Mouse (Mus musculus) thymus, adult 2 months (tissue): Measurements from ENCODE around the gene Ankrd55. TPM values are rescaled to one million over a fixed set of nuclear protein-coding genes. Genes with fewer than 3 reads are reported as not detected.
A peak's percentile ranks its signal among the peaks of the same experiment; 100 is the strongest.

Source experiments
- DNase-seq: peaks from one replicate; pipeline ENCODE4 v3.0.0; 2021
- H3K27ac ChIP-seq: fragments of 200-500 bp; 2 replicates; pipeline ENCODE4 v1.5.1; 2012; ENCODE audit warnings: low read length, control low read depth; ENCODE audit not compliant: control insufficient read depth, insufficient read depth
- H3K27me3 ChIP-seq: fragments of 200-500 bp; 2 replicates; pipeline ENCODE4 v1.6.1; 2012; ENCODE audit warnings: mild to moderate bottlenecking, low read length, moderate library complexity, mixed read lengths; ENCODE audit not compliant: control insufficient read depth, insufficient read depth
- H3K36me3 ChIP-seq: fragments of 200-500 bp; 2 replicates; pipeline ENCODE4 v1.6.1; 2012; ENCODE audit warnings: mild to moderate bottlenecking, low read length, moderate library complexity; ENCODE audit not compliant: control insufficient read depth, insufficient read depth
- H3K4me1 ChIP-seq: fragments of 200-500 bp; replicated peaks from 2 replicates; pipeline ENCODE4 v1.6.1; 2012; ENCODE audit warnings: low read length; ENCODE audit not compliant: control insufficient read depth, insufficient read depth
- H3K4me3 ChIP-seq: fragments of 200-500 bp; 2 replicates; pipeline ENCODE4 v1.5.1; 2012; ENCODE audit warnings: mild to moderate bottlenecking, low read length, control low read depth, moderate library complexity; ENCODE audit not compliant: control insufficient read depth, insufficient read depth
- CTCF ChIP-seq: fragments of 200-500 bp; IDR thresholded peaks from 2 replicates; pipeline ENCODE4 v1.5.1; 2012; ENCODE audit warnings: mild to moderate bottlenecking, control low read depth, low read length, moderate library complexity, borderline replicate concordance; ENCODE audit not compliant: control insufficient read depth, poor library complexity, insufficient read depth; ENCODE audit errors: extremely low read depth
- POLR2A ChIP-seq: fragments of 200-500 bp; IDR thresholded peaks from 2 replicates; pipeline ENCODE4 v1.6.1; 2012; ENCODE audit warnings: mild to moderate bottlenecking, low read length, control low read depth, moderate library complexity; ENCODE audit not compliant: control insufficient read depth, poor library complexity, insufficient read depth; ENCODE audit errors: extremely low read depth
- WGBS: fragments of 180-500 bp; shearing (Covaris S2); methylation state at CpG from one replicate; pipeline ENCODE4 v1.1.7; 2018; 5-methylcytosine and 5-hydroxymethylcytosine counted together
- polyA plus RNA-seq: library from polyadenylated mRNA; depleted of rRNA; stranded (reverse); fragments of >200 nt; gene quantifications from 2 replicates; pipeline ENCODE4 v1.2.3, GENCODE M21; 2012

Ankrd55 gene
- polyA plus RNA-seq, 1 experiment, result 2.5 TPM

- WGBS, result 15% methylated on average over 6 of the region's 6 CpGs
- peaks cover 37% of the 10 kb centered on the region for H3K4me1 ChIP-seq
- H3K36me3 ChIP-seq, result no peaks in the 10 kb centered on the region
- TF ChIP-seq POLR2A, result no peak
- no peak for TF ChIP-seq CTCF
- peak; percentile 23 for DNase-seq
- peak overlapping the region; percentile 94 for H3K27ac ChIP-seq
- peak overlapping the region; percentile 35; the same call in 1 of the 2 replicates for H3K4me3 ChIP-seq
- no peaks in the 10 kb centered on the region for H3K27me3 ChIP-seq
These were observed 553 bp upstream of the Ankrd55 start for GRCm38 (mm10) chr13:112287571-112288224.

GRCm38 (mm10) chr13:112289338-112289737 lies 1.1 kb downstream of the Ankrd55 start:
- H3K4me3 ChIP-seq, result no peak overlapping the region
- TF ChIP-seq CTCF (no peak), POLR2A (no peak)
- H3K27ac ChIP-seq, result no peak overlapping the region
- DNase-seq, result no peak
- WGBS, result 92% methylated on average over 9 of the region's 9 CpGs
- H3K4me1 ChIP-seq, result peaks cover 41% of the 10 kb centered on the region
- H3K27me3 ChIP-seq, result no peaks in the 10 kb centered on the region
- no peaks in the 10 kb centered on the region for H3K36me3 ChIP-seq

GRCm38 (mm10) chr13:112289981-112290380 lies 1.7 kb downstream of the Ankrd55 start:
- WGBS, result 61% methylated on average over 4 of the region's 4 CpGs

GRCm38 (mm10) chr13:112292489-112292888 lies 4.2 kb downstream of the Ankrd55 start:
- no peak overlapping the region for H3K27ac ChIP-seq
- 7% methylated on average over 4 of the region's 4 CpGs for WGBS
- H3K4me1 ChIP-seq, result peaks cover 35% of the 10 kb centered on the region
- H3K4me3 ChIP-seq, result no peak overlapping the region
- no peaks in the 10 kb centered on the region for H3K27me3 ChIP-seq
- DNase-seq, result peak; percentile 55
- H3K36me3 ChIP-seq, result no peaks in the 10 kb centered on the region
- TF ChIP-seq CTCF (no peak), POLR2A (no peak)

More at GRCm38 (mm10) chr13:112289981-112290380, 1.7 kb downstream of the Ankrd55 start:
- Histone ChIP-seq H3K27me3 (no peaks in the 10 kb centered on the region), H3K4me1 (peaks cover 38% of the 10 kb centered on the region), H3K27ac (no peak overlapping the region), H3K4me3 (no peak overlapping the region), H3K36me3 (no peaks in the 10 kb centered on the region)
- TF ChIP-seq POLR2A (no peak), CTCF (no peak)
- no peak for DNase-seq

GRCm38 (mm10) chr13:112293092-112293491 lies 4.8 kb downstream of the Ankrd55 start:
- H3K4me1 ChIP-seq, result peaks cover 30% of the 10 kb centered on the region
- 96% methylated on average over 6 of the region's 6 CpGs for WGBS

GRCm38 (mm10) chr13:112294446-112294845 lies 6.2 kb downstream of the Ankrd55 start:
- H3K27me3 ChIP-seq, result no peaks in the 10 kb centered on the region
- H3K4me3 ChIP-seq, result no peak overlapping the region
- H3K27ac ChIP-seq, result no peak overlapping the region
- H3K36me3 ChIP-seq, result no peaks in the 10 kb centered on the region
- TF ChIP-seq CTCF, result no peak
- TF ChIP-seq POLR2A, result no peak
- DNase-seq, result no peak
- WGBS, result 96% methylated on average over 6 of the region's 6 CpGs
- H3K4me1 ChIP-seq, result peaks cover 19% of the 10 kb centered on the region

More at GRCm38 (mm10) chr13:112293092-112293491, 4.8 kb downstream of the Ankrd55 start:
- Histone ChIP-seq H3K4me3 (no peak overlapping the region), H3K36me3 (no peaks in the 10 kb centered on the region), H3K27ac (no peak overlapping the region), H3K27me3 (no peaks in the 10 kb centered on the region)
- no peak for TF ChIP-seq CTCF
- no peak for TF ChIP-seq POLR2A
- DNase-seq, result no peak
